Mouse (Mus musculus) MEL (cell line): ENCODE data around the gene Rab23. TPM values are rescaled to one million over a fixed set of nuclear protein-coding genes. Genes with fewer than 3 reads are reported as not detected.

Experiments used
- DNase-seq: peaks from one replicate; pipeline ENCODE4 v3.0.0; 2011; ENCODE audit warnings: low read depth, low spot score
- H3K27ac ChIP-seq: 2 replicates; pipeline ENCODE4 v1.5.1; 2012; ENCODE audit warnings: low read depth, mild to moderate bottlenecking, control low read depth, low read length, moderate library complexity; ENCODE audit not compliant: control insufficient read depth
- H3K27me3 ChIP-seq, 2 experiments: fragments of 150-350 bp in 1 of 2; sonication (generic) in 1 of 2; 2 replicates each; pipeline ENCODE4 v1.6.1; 2012; ENCODE audit warnings: low read length in 2 of 2, mild to moderate bottlenecking in 2 of 2, improper control_type of control experiment in 1 of 2, moderate library complexity in 1 of 2; ENCODE audit not compliant: insufficient read depth in 2 of 2, control insufficient read depth in 1 of 2
- H3K36me3 ChIP-seq, 2 experiments: 2 replicates each; pipeline ENCODE4 v1.6.1; 2012 to 2014; ENCODE audit warnings: low read length in 2 of 2, improper control_type of control experiment in 1 of 2, inconsistent platforms in 1 of 2, mild to moderate bottlenecking in 1 of 2; ENCODE audit not compliant: insufficient read depth in 2 of 2, control insufficient read depth in 1 of 2
- H3K4me1 ChIP-seq, 2 experiments: fragments of 150-350 bp in 1 of 2; sonication (generic) in 1 of 2; 2 replicates each; pipeline ENCODE4 v1.6.1; 2012; ENCODE audit warnings: low read length in 2 of 2, improper control_type of control experiment in 1 of 2, mild to moderate bottlenecking in 1 of 2; ENCODE audit not compliant: insufficient read depth in 2 of 2, control insufficient read depth in 1 of 2
- H3K4me3 ChIP-seq, 2 experiments: fragments of 150-350 bp in 1 of 2; sonication (generic) in 1 of 2; 2 replicates each; pipeline ENCODE4 v1.5.1; 2012; ENCODE audit warnings: low read depth in 2 of 2, low read length in 2 of 2, mild to moderate bottlenecking in 2 of 2, moderate library complexity in 2 of 2, control low read depth in 1 of 2, improper control_type of control experiment in 1 of 2; ENCODE audit not compliant: control insufficient read depth in 1 of 2, insufficient read depth in 1 of 2
- H3K79me2 ChIP-seq: 2 replicates; pipeline ENCODE4 v1.6.1; 2012; ENCODE audit warnings: mild to moderate bottlenecking, low read length, moderate library complexity; ENCODE audit not compliant: control insufficient read depth, poor library complexity, insufficient read depth
- H3K9ac ChIP-seq: 2 replicates; pipeline ENCODE4 v1.6.1; 2012; ENCODE audit warnings: low read depth, mild to moderate bottlenecking, control low read depth, low read length, moderate library complexity; ENCODE audit not compliant: control insufficient read depth, poor library complexity, severe bottlenecking
- H3K9me3 ChIP-seq: fragments of 150-350 bp; sonication (generic); replicated peaks from 2 replicates; pipeline ENCODE4 v1.6.1; 2012; ENCODE audit warnings: mild to moderate bottlenecking, low read length, improper control_type of control experiment, moderate library complexity; ENCODE audit not compliant: insufficient read depth
- BHLHE40 ChIP-seq: IDR thresholded peaks from 2 replicates; pipeline ENCODE4 v1.6.1; 2012; ENCODE audit warnings: low read depth, mild to moderate bottlenecking, inconsistent platforms, low read length, improper control_type of control experiment, borderline replicate concordance
- CHD1 ChIP-seq: IDR thresholded peaks from 2 replicates; pipeline ENCODE4 v1.6.1; 2012; ENCODE audit warnings: low read depth, mild to moderate bottlenecking, inconsistent platforms, low read length, improper control_type of control experiment
- CHD2 ChIP-seq: IDR thresholded peaks from 2 replicates; pipeline ENCODE4 v1.6.1; 2011; ENCODE audit warnings: low read length, improper control_type of control experiment
- CTCF ChIP-seq, 3 experiments: IDR thresholded peaks in 2 of 3; conservative IDR thresholded peaks in 1 of 3; 2 replicates each; pipeline ENCODE4 v1.5.1; 2011 to 2012; ENCODE audit warnings: low read length in 3 of 3, low read depth in 2 of 3, mild to moderate bottlenecking in 2 of 3, improper control_type of control experiment in 1 of 3, inconsistent platforms in 1 of 3, mixed read lengths in 1 of 3, moderate library complexity in 1 of 3; ENCODE audit not compliant: control insufficient read depth in 1 of 3, insufficient read depth in 1 of 3, poor library complexity in 1 of 3, severe bottlenecking in 1 of 3
- E2F4 ChIP-seq: IDR thresholded peaks from 2 replicates; pipeline ENCODE4 v1.6.1; 2011; ENCODE audit warnings: low read depth, low read length, improper control_type of control experiment, borderline replicate concordance
- ELF1 ChIP-seq: IDR thresholded peaks from 2 replicates; pipeline ENCODE4 v1.6.1; 2014; ENCODE audit warnings: low read depth, mild to moderate bottlenecking, inconsistent platforms, low read length, improper control_type of control experiment, moderate library complexity
- GATA1 ChIP-seq: IDR thresholded peaks from 2 replicates; pipeline ENCODE4 v1.6.1; 2011; ENCODE audit warnings: low read depth, low read length, improper control_type of control experiment
- HCFC1 ChIP-seq: IDR thresholded peaks from 2 replicates; pipeline ENCODE4 v1.6.1; 2012; ENCODE audit warnings: low read depth, mild to moderate bottlenecking, inconsistent platforms, low read length, improper control_type of control experiment, moderate library complexity
- JUND ChIP-seq: IDR thresholded peaks from 2 replicates; pipeline ENCODE4 v1.6.1; 2011; ENCODE audit warnings: low read depth, mild to moderate bottlenecking, improper control_type of control experiment, low read length
- KAT2A ChIP-seq: conservative IDR thresholded peaks from 2 replicates; pipeline ENCODE4 v1.6.1; 2012; ENCODE audit warnings: low read depth, low read length, improper control_type of control experiment, inconsistent platforms
- MAFK ChIP-seq: IDR thresholded peaks from 2 replicates; pipeline ENCODE4 v1.6.1; 2011; ENCODE audit warnings: low read depth, mild to moderate bottlenecking, low read length, improper control_type of control experiment, borderline replicate concordance
- MAZ ChIP-seq: IDR thresholded peaks from 2 replicates; pipeline ENCODE4 v1.6.1; 2012; ENCODE audit warnings: low read depth, mild to moderate bottlenecking, inconsistent platforms, low read length, improper control_type of control experiment
- MEF2A ChIP-seq: IDR thresholded peaks from 2 replicates; pipeline ENCODE4 v1.6.1; 2014; ENCODE audit warnings: low read depth, mild to moderate bottlenecking, inconsistent platforms, low read length, improper control_type of control experiment; ENCODE audit not compliant: poor library complexity, insufficient replicate concordance, severe bottlenecking; ENCODE audit errors: extremely low read depth
- MXI1 ChIP-seq: IDR thresholded peaks from 2 replicates; pipeline ENCODE4 v1.6.1; 2011; ENCODE audit warnings: mild to moderate bottlenecking, low read depth, low read length, improper control_type of control experiment
- MYB ChIP-seq: IDR thresholded peaks from 2 replicates; pipeline ENCODE4 v1.6.1; 2011; ENCODE audit warnings: mild to moderate bottlenecking, low read depth, low read length, improper control_type of control experiment
- NELFE ChIP-seq: IDR thresholded peaks from 2 replicates; pipeline ENCODE4 v1.6.1; 2011; ENCODE audit warnings: low read depth, low read length, improper control_type of control experiment
- NRF1 ChIP-seq: IDR thresholded peaks from 2 replicates; pipeline ENCODE4 v1.6.1; 2014; ENCODE audit warnings: low read depth, mild to moderate bottlenecking, inconsistent platforms, low read length, improper control_type of control experiment, moderate library complexity; ENCODE audit not compliant: poor library complexity, insufficient read depth, severe bottlenecking
- POLR2A ChIP-seq, 2 experiments: IDR thresholded peaks; 2 replicates each; pipeline ENCODE4 v1.6.1; 2011 to 2012; ENCODE audit warnings: low read length in 2 of 2, mild to moderate bottlenecking in 2 of 2, control low read depth in 1 of 2, improper control_type of control experiment in 1 of 2, low read depth in 1 of 2, moderate library complexity in 1 of 2; ENCODE audit not compliant: control insufficient read depth in 1 of 2, insufficient read depth in 1 of 2, poor library complexity in 1 of 2
- POLR2AphosphoS2 ChIP-seq: IDR thresholded peaks from 2 replicates; pipeline ENCODE4 v1.6.1; 2011; ENCODE audit warnings: low read length, improper control_type of control experiment
- POLR2AphosphoS5 ChIP-seq: IDR thresholded peaks from 2 replicates; pipeline ENCODE4 v1.6.1; 2012; ENCODE audit warnings: low read depth, borderline replicate concordance, mild to moderate bottlenecking, inconsistent platforms, low read length, moderate library complexity, mixed read lengths
- RAD21 ChIP-seq: IDR thresholded peaks from 2 replicates; pipeline ENCODE4 v1.6.1; 2011; ENCODE audit warnings: mild to moderate bottlenecking, low read depth, low read length, improper control_type of control experiment
- RCOR1 ChIP-seq: IDR thresholded peaks from 2 replicates; pipeline ENCODE4 v1.6.1; 2012; ENCODE audit warnings: low read depth, mild to moderate bottlenecking, inconsistent platforms, low read length, improper control_type of control experiment
- SIN3A ChIP-seq: IDR thresholded peaks from 2 replicates; pipeline ENCODE4 v1.6.1; 2012; ENCODE audit warnings: low read length, improper control_type of control experiment, inconsistent platforms
- SMC3 ChIP-seq: IDR thresholded peaks from 2 replicates; pipeline ENCODE4 v1.6.1; 2011; ENCODE audit warnings: low read depth, low read length, improper control_type of control experiment
- TAL1 ChIP-seq: IDR thresholded peaks from 2 replicates; pipeline ENCODE4 v1.6.1; 2012; ENCODE audit warnings: mild to moderate bottlenecking, inconsistent platforms, low read length, moderate library complexity, mixed read lengths
- TBP ChIP-seq: IDR thresholded peaks from 2 replicates; pipeline ENCODE4 v1.8.0; 2011; ENCODE audit warnings: low read depth, low read length, improper control_type of control experiment
- UBTF ChIP-seq: IDR thresholded peaks from 2 replicates; pipeline ENCODE4 v1.6.1; 2012; ENCODE audit warnings: low read depth, mild to moderate bottlenecking, inconsistent platforms, low read length, improper control_type of control experiment, moderate library complexity, borderline replicate concordance; ENCODE audit not compliant: insufficient read depth
- USF2 ChIP-seq, 2 experiments: IDR thresholded peaks; 2 replicates each; pipeline ENCODE4 v1.6.1; 2011 to 2012; ENCODE audit warnings: improper control_type of control experiment in 2 of 2, low read length in 2 of 2, borderline replicate concordance in 1 of 2, inconsistent platforms in 1 of 2, low read depth in 1 of 2, mild to moderate bottlenecking in 1 of 2; ENCODE audit not compliant: insufficient read depth in 1 of 2
- ZC3H11A ChIP-seq: IDR thresholded peaks from 2 replicates; pipeline ENCODE4 v1.6.1; 2012; ENCODE audit warnings: low read depth, mild to moderate bottlenecking, inconsistent platforms, low read length, improper control_type of control experiment
- ZKSCAN1 ChIP-seq: IDR thresholded peaks from 2 replicates; pipeline ENCODE4 v1.6.1; 2012; ENCODE audit warnings: low read depth, mild to moderate bottlenecking, inconsistent platforms, low read length, improper control_type of control experiment, moderate library complexity
- ZMIZ1 ChIP-seq: IDR thresholded peaks from 2 replicates; pipeline ENCODE4 v1.6.1; 2012; ENCODE audit warnings: low read depth, mild to moderate bottlenecking, inconsistent platforms, low read length, improper control_type of control experiment, moderate library complexity
- ZNF384 ChIP-seq: IDR thresholded peaks from 2 replicates; pipeline ENCODE4 v1.6.1; 2012; ENCODE audit warnings: low read depth, mild to moderate bottlenecking, inconsistent platforms, low read length, improper control_type of control experiment
- polyA plus RNA-seq, 2 experiments: library from polyadenylated mRNA; stranded (reverse) in 1 of 2; unstranded in 1 of 2; fragments of >175 nt in 1 of 2; fragments of >200 nt in 1 of 2; gene quantifications; 2 replicates each; pipeline versions ENCODE4 v1.2.1 to v1.2.4; 2012; ENCODE audit warnings: low replicate concordance in 2 of 2, low read depth in 1 of 2; ENCODE audit not compliant: insufficient read length in 2 of 2, insufficient read depth in 1 of 2, missing spikeins in 1 of 2
- total RNA-seq: library from RNA; depleted of rRNA; stranded (reverse); fragments of 300-350 nt; gene quantifications from 2 replicates; pipeline ENCODE4 v1.2.3, GENCODE M21; 2012

The Rab23 gene
- total and polyA plus RNA-seq, 3 experiments = 3.2 to 9.9 TPM; not detected in 1

DNA sequence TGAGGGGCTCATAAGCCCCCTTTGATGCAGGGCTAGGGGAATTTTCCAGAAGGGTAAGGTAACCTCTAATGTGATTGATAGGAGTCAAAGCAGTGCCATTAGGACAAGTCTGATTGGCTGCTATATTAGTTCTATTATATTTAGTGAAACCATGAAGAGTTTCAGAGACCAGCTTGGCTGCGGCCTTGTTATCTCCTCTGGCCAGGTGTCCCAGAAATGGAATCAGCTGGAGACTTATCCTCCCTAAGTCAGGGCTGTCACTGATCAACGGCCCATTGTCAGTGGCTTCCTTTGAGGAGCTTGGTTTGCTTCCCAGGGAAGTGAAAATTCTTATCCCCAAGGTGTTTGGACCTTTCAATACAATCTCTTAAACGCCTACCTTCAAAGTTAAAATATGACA is 47.6 kb upstream of the Rab23 start (continued):
- TF ChIP-seq TBP (no peak), CTCF (IDR thresholded peaks at IDR 0.05 in 2 of 3, conservative IDR thresholded peaks at IDR 0.05 in 1 of 3; ENCODE audit: control insufficient read depth in 1 of 3, insufficient read depth in 1 of 3, low read depth in 2 of 3, low read length in 3 of 3, poor library complexity in 1 of 3, severe bottlenecking in 1 of 3) (no peak), POLR2A (IDR thresholded peaks at IDR 0.05; ENCODE audit: control insufficient read depth in 1 of 2, insufficient read depth in 1 of 2, low read depth in 1 of 2, low read length in 2 of 2, poor library complexity in 1 of 2) (no peak), SMC3 (no peak), CHD1 (no peak), GATA1 (no peak), RAD21 (no peak), MAZ (no peak), USF2 (IDR thresholded peaks at IDR 0.05; ENCODE audit: borderline replicate concordance in 1 of 2, insufficient read depth in 1 of 2, low read depth in 1 of 2, low read length in 2 of 2) (no peak), MAFK (no peak), POLR2AphosphoS5 (no peak), E2F4 (no peak), UBTF (no peak)

DNA sequence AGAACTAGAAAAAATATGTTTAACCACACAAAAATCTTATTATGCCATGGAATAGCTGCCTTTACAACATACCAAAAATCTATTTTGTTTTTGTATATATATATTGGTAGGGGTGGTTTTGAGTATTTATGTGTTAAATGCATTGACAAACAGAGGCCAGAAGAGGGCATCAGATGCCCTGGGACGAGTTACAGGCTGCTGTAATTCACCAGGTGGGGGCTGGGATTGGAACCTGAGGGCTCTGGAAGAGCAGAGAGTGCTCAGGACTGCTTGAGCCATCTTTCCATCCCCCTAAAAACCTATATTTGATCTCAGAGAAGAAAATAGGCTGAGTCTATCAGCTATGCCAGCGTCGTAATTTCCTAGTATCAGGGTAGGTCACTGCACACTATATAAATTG is 47.2 kb upstream of the Rab23 start:
- peak; percentile 58 for DNase-seq
- TF ChIP-seq TBP (no peak), JUND (no peak), MXI1 (no peak), ZMIZ1 (no peak), HCFC1 (no peak), ZC3H11A (peak; percentile 52), SMC3 (peak; percentile 66), CTCF (IDR thresholded peaks at IDR 0.05 in 2 of 3, conservative IDR thresholded peaks at IDR 0.05 in 1 of 3; ENCODE audit: control insufficient read depth in 1 of 3, insufficient read depth in 1 of 3, low read depth in 2 of 3, low read length in 3 of 3, poor library complexity in 1 of 3, severe bottlenecking in 1 of 3) (peak; percentile 35 to 67 (median 65)), SIN3A (no peak), CHD1 (no peak), MYB (no peak), GATA1 (no peak), MEF2A (no peak), ZKSCAN1 (no peak), CHD2 (no peak), MAFK (no peak), ELF1 (no peak), UBTF (no peak), NRF1 (no peak), BHLHE40 (no peak), KAT2A (no peak), POLR2AphosphoS5 (no peak), USF2 (IDR thresholded peaks at IDR 0.05; ENCODE audit: borderline replicate concordance in 1 of 2, insufficient read depth in 1 of 2, low read depth in 1 of 2, low read length in 2 of 2) (no peak), E2F4 (no peak), RAD21 (peak; percentile 63), POLR2AphosphoS2 (no peak), RCOR1 (no peak), TAL1 (no peak), ZNF384 (no peak), NELFE (no peak), MAZ (no peak)

More for the DNA sequence above, 47.2 kb upstream of the Rab23 start:
- no peak overlapping the region for H3K9ac ChIP-seq
- no peak overlapping the region for H3K27ac ChIP-seq
- peaks cover 0 to 3% of the 10 kb centered on the region in 2 experiments; a peak in 2 of 4 replicates for H3K27me3 ChIP-seq
- H3K9me3 ChIP-seq = no peaks in the 10 kb centered on the region
- peaks cover 8% of the 10 kb centered on the region for H3K79me2 ChIP-seq
- peaks cover 0 to 7% of the 10 kb centered on the region in 2 experiments; a peak in 1 of 4 replicates for H3K4me1 ChIP-seq
- H3K36me3 ChIP-seq = peaks cover 0 to 11% of the 10 kb centered on the region in 2 experiments; a peak in 3 of 4 replicates
- H3K4me3 ChIP-seq = no peak overlapping the region
